Mouse (Mus musculus): Measurements from ENCODE around the gene Gm9922. TPM values are rescaled to one million over a fixed set of nuclear protein-coding genes. Genes with fewer than 3 reads are reported as not detected.
A peak's percentile ranks its signal among the peaks of the same experiment; 100 is the strongest.

The Gm9922 gene
- polyA plus RNA-seq (2016; fragmentation: Nextera tagmentation; extraction: Ambion mirVana): 1.6 and 2.2 TPM in 2 replicates

- under 1% methylated on average over 45 of the region's 51 CpGs for WGBS
These were observed at the start of gene Gm9922, which contains the start of gene Lmo7 for GRCm38 (mm10) chr14:101729237-101729971. Gene Gm9922, minus strand, starts transcription at chr14:101729814. Gene Lmo7, plus strand, starts transcription at chr14:101729957.

GRCm38 (mm10) chr14:101778426-101778825, 48.8 kb upstream of the Gm9922 start:
- DNase-seq (ENCODE audit: low spot score): no peak
- Histone ChIP-seq H3K9me3 (no peaks in the 10 kb centered on the region), H3K4me1 (peaks cover 7% of the 10 kb centered on the region; the same call in 1 of the 2 replicates), H3K27me3 (ENCODE audit: insufficient read depth, poor library complexity, severe bottlenecking) (no peaks in the 10 kb centered on the region), H3K4me3 (no peak overlapping the region), H3K36me3 (no peaks in the 10 kb centered on the region), H3K27ac (no peak overlapping the region)
- 93% methylated on average over 3 of the region's 3 CpGs for WGBS

More at GRCm38 (mm10) chr14:101729237-101729971, at the start of gene Gm9922, which contains the start of gene Lmo7:
- peak; percentile 89 for DNase-seq (ENCODE audit: low spot score)
- Histone ChIP-seq H3K4me3 (peak within 1 kb of the TSS; percentile 71), H3K36me3 (no peaks in the 10 kb centered on the region), H3K4me1 (peaks cover 11% of the 10 kb centered on the region; the same call in 1 of the 2 replicates), H3K27me3 (ENCODE audit: insufficient read depth, poor library complexity, severe bottlenecking) (peaks cover 22% of the 10 kb centered on the region), H3K27ac (peak within 1 kb of the TSS; percentile 77), H3K9me3 (no peaks in the 10 kb centered on the region)

- DNase-seq (ENCODE audit: low spot score): no peak
- 53% methylated on average over 3 of the region's 3 CpGs for WGBS
- Histone ChIP-seq H3K4me3 (no peak overlapping the region), H3K27ac (no peak overlapping the region), H3K9me3 (no peaks in the 10 kb centered on the region), H3K36me3 (no peaks in the 10 kb centered on the region), H3K4me1 (peaks cover 7% of the 10 kb centered on the region; the same call in 1 of the 2 replicates), H3K27me3 (ENCODE audit: insufficient read depth, poor library complexity, severe bottlenecking) (no peaks in the 10 kb centered on the region)
These were observed 47.5 kb upstream of the Gm9922 start for GRCm38 (mm10) chr14:101777129-101777493.

GRCm38 (mm10) chr14:101776296-101777128, 46.9 kb upstream of the Gm9922 start:
- H3K27me3 ChIP-seq (ENCODE audit: insufficient read depth, poor library complexity, severe bottlenecking): no peaks in the 10 kb centered on the region
- H3K4me3 ChIP-seq: no peak overlapping the region
- no peak for DNase-seq (ENCODE audit: low spot score)
- 21% methylated on average over 4 of the region's 4 CpGs for WGBS
- H3K27ac ChIP-seq: no peak overlapping the region
- no peaks in the 10 kb centered on the region for H3K36me3 ChIP-seq
- no peaks in the 10 kb centered on the region for H3K9me3 ChIP-seq
- peaks cover 7% of the 10 kb centered on the region; the same call in 1 of the 2 replicates for H3K4me1 ChIP-seq

- no peaks in the 10 kb centered on the region for H3K27me3 ChIP-seq (ENCODE audit: insufficient read depth, poor library complexity, severe bottlenecking)
- WGBS: 46% methylated on average over 4 of the region's 4 CpGs
- no peak overlapping the region for H3K27ac ChIP-seq
- H3K4me3 ChIP-seq: no peak overlapping the region
- DNase-seq (ENCODE audit: low spot score): no peak
- H3K4me1 ChIP-seq: peaks cover 7% of the 10 kb centered on the region; the same call in 1 of the 2 replicates
- H3K36me3 ChIP-seq: no peaks in the 10 kb centered on the region
- no peaks in the 10 kb centered on the region for H3K9me3 ChIP-seq
These were observed 45.0 kb upstream of the Gm9922 start for GRCm38 (mm10) chr14:101774631-101775030.

GRCm38 (mm10) chr14:101771756-101772155, 42.1 kb upstream of the Gm9922 start:
- WGBS: 90% methylated on average over 6 of the region's 6 CpGs
- Histone ChIP-seq H3K27ac (no peak overlapping the region), H3K4me3 (no peak overlapping the region), H3K4me1 (peaks cover 3% of the 10 kb centered on the region; the same call in 1 of the 2 replicates), H3K27me3 (ENCODE audit: insufficient read depth, poor library complexity, severe bottlenecking) (no peaks in the 10 kb centered on the region), H3K9me3 (no peaks in the 10 kb centered on the region), H3K36me3 (no peaks in the 10 kb centered on the region)
- DNase-seq (ENCODE audit: low spot score): no peak

- H3K27me3 ChIP-seq (ENCODE audit: insufficient read depth, poor library complexity, severe bottlenecking): no peaks in the 10 kb centered on the region
- H3K27ac ChIP-seq: no peak overlapping the region
- 84% methylated on average over 5 of the region's 5 CpGs for WGBS
- no peaks in the 10 kb centered on the region for H3K9me3 ChIP-seq
- H3K36me3 ChIP-seq: no peaks in the 10 kb centered on the region
- no peak overlapping the region for H3K4me3 ChIP-seq
- DNase-seq (ENCODE audit: low spot score): no peak
- peaks cover 3% of the 10 kb centered on the region; the same call in 1 of the 2 replicates for H3K4me1 ChIP-seq
These were observed 41.7 kb upstream of the Gm9922 start for GRCm38 (mm10) chr14:101771336-101771735.

GRCm38 (mm10) chr14:101763762-101764295, 34.2 kb upstream of the Gm9922 start:
- 25% methylated on average over 3 of the region's 3 CpGs for WGBS

GRCm38 (mm10) chr14:101762267-101762666, 32.7 kb upstream of the Gm9922 start:
- WGBS: 73% methylated on average over 1 of the region's 1 CpGs
- Histone ChIP-seq H3K27ac (no peak overlapping the region), H3K4me3 (no peak overlapping the region), H3K9me3 (no peaks in the 10 kb centered on the region), H3K4me1 (peaks cover 8% of the 10 kb centered on the region; the same call in 1 of the 2 replicates), H3K36me3 (no peaks in the 10 kb centered on the region), H3K27me3 (ENCODE audit: insufficient read depth, poor library complexity, severe bottlenecking) (no peaks in the 10 kb centered on the region)
- no peak for DNase-seq (ENCODE audit: low spot score)

More at GRCm38 (mm10) chr14:101763762-101764295, 34.2 kb upstream of the Gm9922 start:
- Histone ChIP-seq H3K27ac (no peak overlapping the region), H3K9me3 (no peaks in the 10 kb centered on the region), H3K27me3 (ENCODE audit: insufficient read depth, poor library complexity, severe bottlenecking) (no peaks in the 10 kb centered on the region), H3K36me3 (no peaks in the 10 kb centered on the region), H3K4me1 (peaks cover 12% of the 10 kb centered on the region; the same call in 1 of the 2 replicates), H3K4me3 (no peak overlapping the region)
- no peak for DNase-seq (ENCODE audit: low spot score)

- peaks cover 8% of the 10 kb centered on the region; the same call in 1 of the 2 replicates for H3K4me1 ChIP-seq
- no peaks in the 10 kb centered on the region for H3K27me3 ChIP-seq (ENCODE audit: insufficient read depth, poor library complexity, severe bottlenecking)
- no peak overlapping the region for H3K4me3 ChIP-seq
- no peaks in the 10 kb centered on the region for H3K36me3 ChIP-seq
- DNase-seq (ENCODE audit: low spot score): no peak
- no peaks in the 10 kb centered on the region for H3K9me3 ChIP-seq
- H3K27ac ChIP-seq: no peak overlapping the region
- WGBS: 39% methylated on average over 4 of the region's 4 CpGs
These were observed 25.8 kb upstream of the Gm9922 start for GRCm38 (mm10) chr14:101755425-101755824.

- 84% methylated on average over 4 of the region's 4 CpGs for WGBS
- no peaks in the 10 kb centered on the region for H3K9me3 ChIP-seq
- no peak overlapping the region for H3K4me3 ChIP-seq
- DNase-seq (ENCODE audit: low spot score): no peak
- H3K4me1 ChIP-seq: no peaks in the 10 kb centered on the region
- no peaks in the 10 kb centered on the region for H3K27me3 ChIP-seq (ENCODE audit: insufficient read depth, poor library complexity, severe bottlenecking)
- H3K27ac ChIP-seq: no peak overlapping the region
- no peaks in the 10 kb centered on the region for H3K36me3 ChIP-seq
These were observed 21.3 kb upstream of the Gm9922 start for GRCm38 (mm10) chr14:101750910-101751309.

- Histone ChIP-seq H3K4me1 (no peaks in the 10 kb centered on the region), H3K36me3 (no peaks in the 10 kb centered on the region), H3K27ac (no peak overlapping the region), H3K9me3 (no peaks in the 10 kb centered on the region), H3K4me3 (no peak overlapping the region), H3K27me3 (ENCODE audit: insufficient read depth, poor library complexity, severe bottlenecking) (no peaks in the 10 kb centered on the region)
- no peak for DNase-seq (ENCODE audit: low spot score)
- WGBS: 83% methylated on average over 7 of the region's 7 CpGs
These were observed 18.8 kb upstream of the Gm9922 start for GRCm38 (mm10) chr14:101748436-101748835.

Data from heart, embryonic 10.5 days (tissue).